Mouse (Mus musculus): ENCODE data around the gene Rpl10-ps3.

The Rpl10-ps3 gene

DNA sequence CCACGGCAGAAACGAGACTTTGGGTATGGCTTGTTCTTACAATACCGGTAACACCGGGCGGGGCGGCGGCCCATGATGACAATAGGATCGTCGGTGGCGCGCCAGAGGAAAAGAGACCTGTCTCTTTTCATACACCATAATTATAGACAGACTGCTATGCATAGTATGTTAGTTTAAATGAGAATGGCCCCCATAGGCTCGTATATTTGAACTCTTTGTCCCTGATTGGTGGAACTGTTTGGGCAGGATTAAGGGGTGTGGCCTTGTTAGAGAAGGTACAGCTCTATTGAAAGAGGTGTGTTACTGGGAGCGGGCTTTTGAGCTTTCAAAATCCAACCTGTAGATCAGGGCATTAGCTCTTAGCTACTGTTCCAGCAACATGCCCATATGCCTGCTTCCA is at the start of gene Rpl10-ps3:
TSS of gene Rpl10-ps3 (minus strand) at position 101 of the 400 bp plus-strand sequence.
- DNase-seq, result no peak

- DNase-seq, result no peak
Observed at GRCm38 (mm10) chr9:50375598-50375997, 30.8 kb upstream of the Rpl10-ps3 start.

GRCm38 (mm10) chr9:50374666-50375065 is 29.9 kb upstream of the Rpl10-ps3 start:
- DNase-seq, result peak; percentile 15

- no peak for DNase-seq
Observed at GRCm38 (mm10) chr9:50368551-50369297, 24.0 kb upstream of the Rpl10-ps3 start.

GRCm38 (mm10) chr9:50365059-50365780 is 20.5 kb upstream of the Rpl10-ps3 start:
- DNase-seq, result no peak

GRCm38 (mm10) chr9:50363962-50364361 is 19.2 kb upstream of the Rpl10-ps3 start:
- no peak for DNase-seq

GRCm38 (mm10) chr9:50363259-50363658 is 18.5 kb upstream of the Rpl10-ps3 start:
- peak; percentile 28 for DNase-seq

DNA sequence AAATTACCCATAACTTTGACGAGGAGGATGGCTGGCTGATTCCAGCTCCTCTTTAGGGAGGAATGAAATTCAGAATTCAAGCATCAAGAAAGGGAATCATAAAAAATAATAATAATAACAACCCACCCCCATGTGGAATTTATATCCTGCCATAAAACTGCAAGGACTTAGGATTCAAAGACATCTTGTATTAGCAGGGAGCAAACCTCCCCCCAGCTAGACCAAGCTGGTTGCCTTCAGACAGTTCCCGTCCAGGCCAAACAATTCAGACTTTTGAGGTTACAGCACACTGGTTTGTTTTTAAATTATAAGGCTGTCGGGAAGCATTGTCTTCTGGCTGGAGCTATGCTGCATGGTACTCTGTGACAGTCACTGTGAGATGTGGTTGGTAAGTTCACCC is 17.8 kb upstream of the Rpl10-ps3 start:
- no peak for DNase-seq

DNA sequence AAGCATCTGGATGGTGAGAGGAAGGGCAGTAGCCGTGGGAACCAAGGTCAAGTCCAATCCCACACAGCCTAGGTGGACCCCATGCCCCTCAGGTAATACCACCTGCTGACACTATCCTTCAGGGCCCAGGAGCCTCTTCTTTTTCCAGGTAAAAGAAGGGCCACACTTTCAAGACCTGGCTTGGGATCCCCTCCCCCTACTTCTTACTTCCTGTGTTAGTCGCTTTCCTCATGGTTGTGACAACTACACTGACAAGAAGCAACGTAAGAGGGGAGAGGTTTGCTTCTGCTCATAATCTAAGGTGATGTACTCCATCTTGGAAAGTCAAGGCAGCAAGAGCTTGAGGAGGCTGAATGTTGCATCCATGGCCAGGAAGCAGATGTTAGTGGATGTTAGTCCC is 15.6 kb upstream of the Rpl10-ps3 start:
- no peak for DNase-seq

- DNase-seq, result no peak
Observed at GRCm38 (mm10) chr9:50357331-50357730, 12.6 kb upstream of the Rpl10-ps3 start.

- DNase-seq, result peak; percentile 21
Observed at GRCm38 (mm10) chr9:50351746-50352145, 7.0 kb upstream of the Rpl10-ps3 start.

DNA sequence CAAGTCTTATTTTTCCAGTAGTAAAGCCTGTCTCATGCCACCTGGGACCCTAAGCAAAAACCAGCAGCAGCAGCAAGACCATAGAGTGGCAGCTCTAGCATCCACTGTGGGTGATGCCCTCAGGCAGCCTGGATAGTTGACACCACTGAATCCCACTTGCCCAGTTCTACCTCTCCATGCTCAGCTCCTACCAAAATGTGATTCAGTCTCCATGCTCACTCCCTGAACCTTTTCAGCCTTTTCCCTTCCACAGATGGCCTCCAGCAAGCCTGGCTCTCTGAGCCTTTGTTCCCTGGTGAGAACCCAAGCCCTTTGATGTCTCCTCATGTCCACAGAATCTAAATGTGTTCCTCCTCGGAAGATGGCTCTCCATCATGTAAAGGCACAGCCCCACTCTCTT is 5.8 kb upstream of the Rpl10-ps3 start:
- DNase-seq, result no peak

DNA sequence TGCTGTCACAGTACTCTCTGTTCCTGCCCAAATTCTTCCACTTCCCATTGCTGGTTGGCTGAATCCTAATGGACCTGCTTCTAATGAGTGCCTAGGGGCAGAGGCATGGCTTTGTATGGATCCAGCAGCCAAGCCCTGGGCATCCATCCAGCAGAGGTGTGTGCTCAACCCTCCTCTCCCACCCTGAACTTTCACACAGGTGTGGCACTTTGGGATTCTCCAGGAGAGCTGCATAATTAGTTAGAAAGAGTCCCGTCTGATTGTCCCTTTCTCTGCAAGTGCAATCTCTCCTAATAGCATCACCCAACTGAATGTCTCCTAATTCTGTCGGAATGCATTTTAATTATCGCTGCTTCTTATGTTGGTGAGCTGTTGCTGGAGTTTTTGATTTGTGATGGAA is 4.4 kb upstream of the Rpl10-ps3 start:
- no peak for DNase-seq

DNA sequence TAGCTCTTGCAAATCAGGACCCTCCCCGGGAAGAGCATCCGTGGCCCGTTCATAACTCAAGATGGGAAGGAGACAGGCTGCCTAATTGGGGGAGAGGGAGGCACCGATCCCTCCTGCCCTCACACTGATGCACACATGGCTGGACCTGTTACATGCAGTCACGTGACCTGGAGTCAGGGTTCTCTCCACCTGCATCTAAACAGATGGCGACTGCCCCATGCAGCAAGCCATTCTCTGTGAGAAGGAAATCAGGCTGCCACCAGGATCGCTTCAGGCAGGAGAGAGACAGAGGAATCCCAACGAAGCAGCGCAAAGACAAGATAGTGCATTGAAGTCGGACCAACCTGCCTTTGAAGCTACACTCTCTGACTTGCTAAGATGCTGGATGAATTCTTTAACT is 3.5 kb upstream of the Rpl10-ps3 start:
- DNase-seq, result no peak

- DNase-seq, result no peak
Observed at GRCm38 (mm10) chr9:50335539-50336325, 9.0 kb downstream of the Rpl10-ps3 start.

GRCm38 (mm10) chr9:50333413-50333812 is 11.4 kb downstream of the Rpl10-ps3 start:
- peak; percentile 76 for DNase-seq

GRCm38 (mm10) chr9:50324355-50325225 is 20.2 kb downstream of the Rpl10-ps3 start:
- DNase-seq, result no peak

DNA sequence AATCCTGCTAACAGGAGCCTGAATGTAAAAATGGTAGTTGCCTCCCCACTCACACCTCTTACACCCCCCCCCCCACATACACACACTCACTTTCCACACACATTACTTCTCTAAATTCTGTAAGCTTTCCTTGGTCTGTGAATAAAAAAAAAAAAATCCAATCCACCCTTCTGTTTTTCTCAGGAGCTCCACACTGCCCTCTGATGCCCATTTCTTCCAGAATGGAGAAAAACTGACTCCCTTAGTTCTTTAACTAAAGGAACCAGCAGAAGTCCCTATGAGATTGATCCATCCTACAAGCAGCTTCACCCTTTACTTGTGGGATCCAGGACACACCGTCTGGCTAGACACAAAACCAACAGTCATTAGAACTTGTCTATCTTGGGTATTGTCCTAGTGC is 24.0 kb downstream of the Rpl10-ps3 start:
- DNase-seq, result no peak

DNA sequence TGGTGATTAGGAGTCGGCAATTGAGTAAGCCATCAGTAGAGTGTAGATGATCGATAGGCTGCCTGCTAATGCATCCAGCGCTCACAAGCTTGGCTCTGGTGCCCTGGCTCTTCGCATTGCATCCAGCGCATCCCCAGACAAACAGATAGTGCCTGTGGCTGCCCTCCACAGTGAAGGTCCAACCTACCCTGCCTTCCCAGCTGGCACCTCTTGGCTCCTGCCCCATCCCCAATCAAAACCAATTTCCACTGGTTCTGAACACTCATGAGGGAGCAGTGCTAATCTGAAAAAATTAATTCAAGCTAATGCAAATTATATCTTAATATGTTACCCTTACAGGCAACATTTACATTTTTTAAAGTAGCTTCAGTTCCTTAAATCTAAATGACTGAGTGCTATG is 25.3 kb downstream of the Rpl10-ps3 start:
- DNase-seq, result no peak

DNA sequence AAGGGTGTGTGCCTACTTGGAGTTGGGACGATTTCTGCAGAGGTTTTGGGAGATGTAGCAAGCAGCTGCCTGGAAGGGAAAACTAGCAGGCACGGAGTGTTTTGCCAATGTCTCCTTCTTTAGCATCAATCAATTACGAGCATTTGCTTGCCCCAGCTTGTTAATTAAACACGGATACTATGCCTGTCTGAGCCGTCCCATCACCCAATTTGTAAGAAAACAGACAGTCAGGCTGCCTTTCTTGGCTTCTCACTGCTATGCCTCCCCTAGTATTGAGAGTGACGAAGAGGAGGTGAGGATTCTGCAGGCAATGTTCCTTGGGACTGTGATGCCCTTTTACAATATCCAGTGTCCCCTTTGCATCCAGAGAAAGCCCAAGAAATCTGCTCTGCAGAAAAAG is 27.5 kb downstream of the Rpl10-ps3 start:
- DNase-seq, result no peak

DNA sequence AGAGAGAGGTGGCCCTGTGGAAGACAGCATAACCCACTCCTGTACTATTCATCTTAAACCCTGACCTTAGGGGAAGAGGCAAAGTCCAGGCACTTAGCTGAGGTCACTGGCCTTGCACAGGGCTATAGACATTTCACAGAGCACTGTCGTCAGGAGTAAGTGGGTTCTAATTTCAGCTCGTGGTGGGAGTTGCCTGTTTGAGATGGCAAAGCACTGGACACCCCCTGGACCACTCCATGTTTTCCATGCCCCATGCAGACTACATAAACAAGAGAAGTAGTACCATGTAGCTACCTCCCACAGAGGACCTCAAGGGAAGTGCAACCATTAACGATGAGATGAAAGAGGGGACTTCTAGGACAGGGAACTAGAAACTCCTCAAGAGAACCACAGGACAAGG is 29.1 kb downstream of the Rpl10-ps3 start:
- DNase-seq, result no peak

DNA sequence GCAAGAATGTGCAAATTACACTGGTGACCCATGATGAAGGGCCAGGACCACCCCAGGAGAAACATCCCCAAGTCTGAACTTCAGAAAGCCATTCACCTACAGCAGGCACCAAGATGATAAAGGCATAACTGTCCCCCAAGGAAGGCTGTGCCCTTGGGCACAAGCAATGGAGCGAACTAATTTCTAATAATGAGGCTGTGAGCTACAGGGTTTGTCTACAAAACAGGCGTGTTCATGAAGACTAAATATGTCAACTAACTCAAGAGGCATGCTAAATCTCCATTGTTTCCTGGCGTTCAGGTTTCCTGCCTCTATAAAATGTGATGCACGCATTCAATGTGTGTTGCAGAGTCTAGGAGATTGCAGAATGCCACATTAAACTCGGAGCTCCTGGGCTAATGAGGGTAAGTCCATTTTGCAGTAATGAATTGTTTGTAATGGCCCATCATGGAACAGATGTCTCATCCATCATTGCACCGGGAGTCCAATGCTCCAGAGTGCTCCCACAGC is 33.7 kb downstream of the Rpl10-ps3 start:
- no peak for DNase-seq
